Mouse (Mus musculus): ENCODE measurements around the gene Grk6. TPM values are rescaled to one million over a fixed set of nuclear protein-coding genes. Genes with fewer than 3 reads are reported as not detected.

Gene Grk6
- polyA plus RNA-seq, 1 experiment from 2014 or later = 39.0 TPM

DNA sequence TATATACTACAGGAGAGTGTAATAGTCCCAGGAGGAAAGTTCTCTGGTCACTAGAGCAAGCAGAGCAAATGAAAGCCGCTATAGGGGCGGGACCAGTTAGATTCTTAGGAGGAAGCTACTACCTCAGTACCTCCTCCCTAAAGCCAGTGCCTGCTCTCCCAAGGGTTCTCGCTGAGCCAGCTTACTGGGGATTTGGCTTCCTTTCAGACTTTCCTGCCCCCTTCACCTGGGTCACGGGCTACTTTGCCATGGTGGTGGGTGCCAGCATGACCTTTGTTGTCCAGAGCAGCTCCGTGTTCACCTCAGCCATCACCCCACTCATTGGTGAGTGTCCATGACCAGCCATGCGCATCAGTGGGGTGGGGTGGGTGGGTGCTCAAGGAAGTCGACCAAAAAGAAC, 33.0 kb upstream of the Grk6 start:
- 73% methylated on average over 7 of the region's 7 CpGs for WGBS
- H3K27me3 ChIP-seq = peaks cover 15% of the 10 kb centered on the region; the same call in 1 of the 2 replicates

DNA sequence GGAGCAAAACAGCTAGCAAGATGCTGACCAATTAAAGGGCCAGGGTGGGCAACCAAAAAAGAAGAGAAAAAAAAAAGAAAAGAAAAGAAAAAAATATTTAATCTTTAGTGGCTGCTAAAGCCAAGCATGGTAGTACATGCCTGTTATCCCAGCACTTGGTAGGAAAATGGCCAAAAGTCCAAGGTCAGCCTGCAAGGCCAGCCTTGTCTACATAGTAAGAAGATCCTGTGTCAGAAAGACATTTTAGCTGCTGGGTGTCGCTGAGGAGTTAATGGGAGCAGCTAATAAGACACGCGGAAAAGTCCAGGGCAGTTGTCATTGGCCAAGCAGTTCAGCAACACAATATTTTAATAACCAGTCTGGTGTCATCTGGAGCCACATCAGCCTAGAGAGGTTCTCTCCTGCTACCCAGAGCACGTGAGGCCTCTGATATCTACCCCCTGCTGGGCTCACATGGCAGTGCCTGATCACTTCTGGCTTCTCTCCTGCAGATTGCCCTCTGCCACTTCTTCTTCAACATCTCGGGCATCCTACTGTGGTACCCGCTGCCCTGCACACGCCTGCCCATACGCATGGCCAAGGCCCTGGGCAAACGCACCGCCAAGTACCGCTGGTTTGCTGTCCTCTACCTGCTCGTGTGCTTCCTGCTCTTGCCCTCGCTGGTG, 32.1 kb upstream of the Grk6 start:
- ATAC-seq (ENCODE audit: insufficient number of reproducible peaks, low FRiP score, low TSS enrichment, low read depth) = no peak
- H3K4me3 ChIP-seq = no peak overlapping the region
- H3K36me3 ChIP-seq = no peaks in the 10 kb centered on the region
- H3K27ac ChIP-seq = no peak overlapping the region
- no peak overlapping the region for H3K9ac ChIP-seq
- no peak overlapping the region for H3K4me2 ChIP-seq
- peaks cover 15% of the 10 kb centered on the region; the same call in 1 of the 2 replicates for H3K27me3 ChIP-seq
- H3K9me3 ChIP-seq = no peaks in the 10 kb centered on the region
- peaks cover 10% of the 10 kb centered on the region for H3K4me1 ChIP-seq
- WGBS = 84% methylated on average over 13 of the region's 13 CpGs

More for the DNA sequence above, 33.0 kb upstream of the Grk6 start:
- no peak overlapping the region for H3K27ac ChIP-seq
- no peak overlapping the region for H3K4me2 ChIP-seq
- H3K36me3 ChIP-seq = no peaks in the 10 kb centered on the region
- H3K4me1 ChIP-seq = peaks cover 9% of the 10 kb centered on the region
- ATAC-seq (ENCODE audit: insufficient number of reproducible peaks, low FRiP score, low TSS enrichment, low read depth) = no peak
- H3K9me3 ChIP-seq = no peaks in the 10 kb centered on the region
- H3K9ac ChIP-seq = no peak overlapping the region
- no peak overlapping the region for H3K4me3 ChIP-seq

DNA sequence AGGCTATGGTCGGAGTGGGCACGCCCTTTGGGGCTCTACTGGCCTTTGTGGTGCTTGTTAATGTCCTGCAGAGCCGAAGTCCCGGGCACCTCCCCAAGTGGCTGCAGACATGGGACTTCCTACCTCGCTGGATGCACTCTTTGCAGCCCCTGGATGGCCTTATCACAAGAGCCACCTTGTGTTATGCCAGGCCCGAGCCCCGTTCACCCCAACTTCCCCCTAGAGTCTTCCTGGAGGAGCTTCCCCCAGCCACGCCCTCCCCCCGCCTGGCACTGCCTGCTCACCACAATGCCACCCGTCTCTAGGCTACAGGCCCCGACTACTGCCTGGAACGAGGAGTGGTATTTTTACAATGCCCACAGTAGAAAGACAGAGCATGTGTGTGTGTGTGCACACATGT, 31.5 kb upstream of the Grk6 start:
- Histone ChIP-seq H3K4me2 (no peak overlapping the region), H3K9ac (no peak overlapping the region), H3K9me3 (no peaks in the 10 kb centered on the region), H3K27me3 (peaks cover 17% of the 10 kb centered on the region; the same call in 1 of the 2 replicates), H3K27ac (no peak overlapping the region), H3K4me3 (no peak overlapping the region), H3K4me1 (peaks cover 13% of the 10 kb centered on the region), H3K36me3 (no peaks in the 10 kb centered on the region)
- whole genome bisulfite sequencing = 81% methylated on average over 12 of the region's 12 CpGs
- ATAC-seq (ENCODE audit: insufficient number of reproducible peaks, low FRiP score, low TSS enrichment, low read depth) = no peak

DNA sequence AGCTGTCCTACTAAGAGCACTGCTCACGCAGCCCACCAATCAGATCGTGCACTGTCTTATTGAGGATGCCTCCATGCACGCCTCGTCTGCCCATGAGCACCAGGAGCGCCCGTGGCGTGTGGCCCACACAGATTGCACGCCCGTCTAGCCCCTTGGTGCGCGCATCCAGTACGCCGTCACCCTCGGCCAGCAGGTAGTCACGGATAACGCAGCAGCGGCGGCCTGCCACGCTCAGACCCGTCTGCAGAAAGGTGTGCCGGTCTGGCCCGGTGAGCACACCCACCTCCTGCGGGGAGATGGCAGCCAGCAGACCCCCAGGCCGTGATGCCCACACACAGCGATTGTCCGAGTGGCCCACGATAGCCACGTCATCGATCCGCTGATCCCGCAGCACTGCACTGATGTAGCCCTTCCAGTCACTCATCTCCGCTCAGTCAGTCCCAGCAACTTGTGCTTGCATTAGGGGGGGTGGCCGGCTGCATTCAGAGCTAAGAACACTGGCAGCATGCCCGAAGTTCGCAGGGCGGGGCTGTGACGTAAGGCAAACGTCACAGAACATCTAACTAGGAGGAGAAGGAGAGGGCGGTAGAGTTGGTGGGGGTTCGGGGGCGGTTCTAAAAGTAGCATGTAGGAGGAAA, 30.0 kb upstream of the Grk6 start, which contains the start of gene Pfn3:
Gene Pfn3, minus strand, starts transcription at position 490 of the 638 bp plus-strand sequence.
- peaks cover 15% of the 10 kb centered on the region for H3K4me1 ChIP-seq
- peaks cover 32% of the 10 kb centered on the region for H3K27me3 ChIP-seq
- H3K4me2 ChIP-seq = peak within 1 kb of the TSS; percentile 60
- H3K9me3 ChIP-seq = no peaks in the 10 kb centered on the region
- no peak for ATAC-seq (ENCODE audit: insufficient number of reproducible peaks, low FRiP score, low TSS enrichment, low read depth)
- 11% methylated on average over 41 of the region's 41 CpGs for WGBS
- H3K4me3 ChIP-seq = peak within 1 kb of the TSS; percentile 37
- H3K27ac ChIP-seq = no peak within 1 kb of the TSS
- H3K36me3 ChIP-seq = no peaks in the 10 kb centered on the region
- 0 out of 2 replicates have a peak within 1 kb of the TSS, but pooled peaks have one; percentile 10 for H3K9ac ChIP-seq

DNA sequence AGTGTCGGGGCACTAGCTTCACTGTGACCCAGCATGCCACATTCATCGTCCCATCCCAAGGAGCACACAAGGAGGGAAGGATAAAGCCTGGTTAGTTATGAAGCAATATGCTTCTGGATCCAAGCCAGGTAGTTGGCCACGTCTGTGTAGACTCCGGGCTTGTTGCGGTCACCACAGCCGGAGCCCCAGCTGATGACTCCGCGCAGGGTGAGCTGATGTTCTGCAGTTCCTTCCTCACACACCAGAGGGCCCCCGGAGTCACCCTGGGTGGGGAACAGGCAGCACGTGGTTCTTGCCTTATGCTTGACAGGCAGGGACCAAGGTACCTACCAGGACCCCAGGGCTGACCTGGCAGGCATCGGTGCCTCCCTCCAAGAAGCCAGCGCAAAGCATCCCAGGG, 26.9 kb upstream of the Grk6 start:
- 9% methylated on average over 12 of the region's 12 CpGs for WGBS
- no peak overlapping the region for H3K4me3 ChIP-seq
- peaks cover 33% of the 10 kb centered on the region for H3K4me1 ChIP-seq
- H3K27ac ChIP-seq = no peak overlapping the region
- H3K27me3 ChIP-seq = peaks cover 59% of the 10 kb centered on the region
- H3K36me3 ChIP-seq = no peaks in the 10 kb centered on the region
- H3K9ac ChIP-seq = no peak overlapping the region
- 0 out of 2 replicates have a peak overlapping the region, but pooled peaks have one; percentile 21 for H3K4me2 ChIP-seq
- H3K9me3 ChIP-seq = no peaks in the 10 kb centered on the region
- ATAC-seq (ENCODE audit: insufficient number of reproducible peaks, low FRiP score, low TSS enrichment, low read depth) = no peak

DNA sequence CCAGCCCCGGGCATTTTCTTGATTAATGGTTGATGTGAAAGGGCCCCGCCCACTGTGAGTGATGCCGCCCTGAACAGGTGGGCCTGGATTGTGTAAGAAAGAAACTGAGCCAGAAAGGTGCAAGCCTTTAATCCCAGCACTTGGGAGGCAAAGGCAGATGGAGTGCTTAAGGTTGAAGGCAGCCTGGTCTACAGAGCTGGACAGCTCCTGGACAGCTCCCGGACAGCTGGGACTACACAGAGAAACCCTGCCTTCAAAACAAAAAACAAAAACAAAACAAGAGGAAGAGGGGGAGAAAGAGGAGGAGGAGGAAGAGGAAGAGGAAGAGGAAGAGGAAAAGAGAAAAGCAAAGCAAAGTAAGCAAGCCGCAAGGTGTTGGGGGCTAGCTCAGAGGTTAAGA, 25.7 kb upstream of the Grk6 start:
- H3K9me3 ChIP-seq = no peaks in the 10 kb centered on the region
- H3K9ac ChIP-seq = no peak overlapping the region
- no peaks in the 10 kb centered on the region for H3K36me3 ChIP-seq
- no peak overlapping the region for H3K27ac ChIP-seq
- peaks cover 52% of the 10 kb centered on the region for H3K27me3 ChIP-seq
- H3K4me1 ChIP-seq = peaks cover 33% of the 10 kb centered on the region
- no peak overlapping the region for H3K4me2 ChIP-seq
- H3K4me3 ChIP-seq = no peak overlapping the region
- WGBS = 71% methylated on average over 5 of the region's 5 CpGs
- no peak for ATAC-seq (ENCODE audit: insufficient number of reproducible peaks, low FRiP score, low TSS enrichment, low read depth)

DNA sequence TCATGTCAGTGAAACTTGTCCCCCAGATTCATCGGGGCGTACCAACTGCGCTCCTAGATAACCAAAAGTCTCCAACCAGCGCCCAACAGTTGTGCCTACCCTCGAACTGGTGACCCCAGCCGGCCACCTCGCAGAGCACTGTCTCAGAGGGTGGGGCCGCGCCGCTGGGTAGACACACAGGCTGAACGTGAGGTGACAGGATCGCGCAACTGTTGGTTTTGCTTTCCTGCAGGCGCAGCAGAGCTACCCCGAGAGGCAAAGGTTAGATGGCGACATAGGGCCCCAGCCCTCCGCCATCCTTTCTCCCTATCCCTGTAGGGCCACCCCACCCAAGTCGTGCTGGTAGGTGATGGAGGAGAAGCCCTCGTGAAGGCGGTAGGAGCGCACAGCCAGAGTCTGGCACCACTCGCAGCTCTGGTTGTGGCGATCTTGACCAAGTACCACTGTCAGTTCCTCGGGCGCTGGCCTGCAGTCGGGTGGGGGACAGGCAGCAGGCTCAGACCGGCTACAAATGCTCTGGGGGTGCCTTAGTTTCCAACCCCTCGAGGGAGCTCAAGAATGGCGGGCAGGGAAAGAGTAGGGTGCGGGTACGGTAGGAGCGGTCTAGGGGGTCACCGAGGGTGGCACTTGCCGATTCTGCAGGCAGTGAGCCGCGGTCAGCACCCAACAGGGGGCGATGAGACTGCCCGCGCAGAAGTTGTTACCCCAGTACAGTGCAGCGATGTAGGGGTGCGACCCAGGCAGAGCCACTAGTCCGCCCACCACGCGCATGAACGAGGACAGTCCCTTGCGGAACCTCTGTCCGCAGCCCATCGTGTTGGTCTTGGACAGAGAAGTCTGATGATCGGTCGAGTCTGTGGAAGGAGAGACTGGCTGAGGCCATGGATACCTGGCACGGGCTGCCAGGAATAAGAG, 24.6 kb upstream of the Grk6 start:
- H3K9me3 ChIP-seq = no peaks in the 10 kb centered on the region
- H3K9ac ChIP-seq = no peak overlapping the region
- peak overlapping the region; percentile 29 for H3K4me3 ChIP-seq
- no peak overlapping the region for H3K27ac ChIP-seq
- H3K4me2 ChIP-seq = peak overlapping the region; percentile 43
- ATAC-seq (ENCODE audit: insufficient number of reproducible peaks, low FRiP score, low TSS enrichment, low read depth) = no peak
- H3K4me1 ChIP-seq = peaks cover 25% of the 10 kb centered on the region
- peaks cover 46% of the 10 kb centered on the region for H3K27me3 ChIP-seq
- 29% methylated on average over 51 of the region's 51 CpGs for WGBS
- H3K36me3 ChIP-seq = no peaks in the 10 kb centered on the region

DNA sequence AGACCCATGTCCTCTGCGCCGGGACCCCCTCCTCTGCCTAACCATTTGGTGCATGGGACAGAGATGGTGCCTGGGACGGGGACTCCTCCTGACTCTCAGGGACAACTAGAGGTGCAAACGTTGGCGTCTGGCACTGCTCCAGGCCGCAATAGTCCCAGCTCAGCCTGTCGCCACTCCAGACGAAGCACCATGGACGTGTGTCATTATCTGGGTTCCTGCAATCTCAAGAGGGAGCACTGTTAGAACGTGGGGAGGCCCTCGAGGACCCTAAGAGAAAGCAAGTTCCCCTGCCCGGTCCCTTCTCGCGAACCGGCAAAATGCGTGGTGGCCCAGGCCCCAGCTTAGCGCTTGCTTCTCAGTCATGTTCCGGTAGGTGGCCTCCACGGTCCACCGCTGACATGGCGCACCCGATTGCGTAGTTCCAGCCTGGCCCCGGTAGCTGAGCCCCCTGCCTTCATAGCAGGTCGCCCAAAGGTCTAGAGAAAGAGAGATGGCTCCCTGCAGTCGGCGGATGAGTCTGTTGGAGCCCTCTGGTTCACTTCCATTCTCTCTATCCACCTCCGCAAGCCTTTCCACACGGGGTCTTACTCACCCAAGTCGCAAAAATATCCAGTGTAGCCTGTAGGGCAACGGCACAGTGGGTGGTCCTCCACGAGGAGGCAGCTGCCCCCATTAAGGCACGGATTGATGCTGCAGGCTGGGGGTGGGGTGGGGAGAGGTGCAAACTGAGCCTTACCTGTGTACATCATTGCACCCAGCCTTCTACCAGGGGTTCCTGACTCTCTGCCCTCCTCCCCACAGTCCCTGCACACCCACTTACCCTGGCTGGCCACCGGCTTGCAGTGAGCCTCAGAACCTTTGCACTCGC, 23.7 kb upstream of the Grk6 start:
- Histone ChIP-seq H3K9ac (no peak overlapping the region), H3K4me2 (peak overlapping the region; percentile 43), H3K9me3 (no peaks in the 10 kb centered on the region), H3K36me3 (no peaks in the 10 kb centered on the region), H3K27me3 (peaks cover 46% of the 10 kb centered on the region), H3K4me1 (peaks cover 24% of the 10 kb centered on the region), H3K4me3 (peak overlapping the region; percentile 29), H3K27ac (no peak overlapping the region)
- no peak for ATAC-seq (ENCODE audit: insufficient number of reproducible peaks, low FRiP score, low TSS enrichment, low read depth)
- WGBS = 7% methylated on average over 35 of the region's 35 CpGs

DNA sequence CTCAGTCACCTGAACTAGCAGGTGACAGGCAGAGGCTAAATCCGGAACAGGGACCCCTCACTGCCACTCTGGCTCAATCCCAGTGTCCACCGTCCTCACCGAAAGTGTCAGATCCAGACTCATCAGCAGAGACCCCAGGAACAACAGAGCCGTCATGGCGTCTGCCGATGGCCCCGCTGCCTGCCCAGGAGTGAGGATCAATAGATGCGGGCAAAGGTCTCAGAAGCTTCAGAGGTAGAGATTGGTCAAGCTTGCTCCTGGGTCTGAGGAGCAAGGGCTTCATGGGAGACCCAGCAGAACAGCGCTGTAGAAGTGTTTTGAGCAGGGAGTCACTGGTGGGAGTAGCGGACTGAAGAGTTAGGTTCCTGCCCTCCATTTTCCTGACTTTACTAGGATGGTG, 18.3 kb upstream of the Grk6 start, which contains the start of gene F12:
Gene F12, minus strand, starts transcription at position 181 of the 400 bp plus-strand sequence.
- Histone ChIP-seq H3K36me3 (no peaks in the 10 kb centered on the region), H3K9ac (no peak within 1 kb of the TSS), H3K9me3 (no peaks in the 10 kb centered on the region), H3K4me3 (no peak within 1 kb of the TSS), H3K4me1 (peaks cover under 1% of the 10 kb centered on the region; the same call in 1 of the 2 replicates), H3K4me2 (no peak within 1 kb of the TSS), H3K27ac (no peak within 1 kb of the TSS), H3K27me3 (peaks cover 11% of the 10 kb centered on the region)
- no peak for ATAC-seq (ENCODE audit: insufficient number of reproducible peaks, low FRiP score, low TSS enrichment, low read depth)
- 89% methylated on average over 10 of the region's 10 CpGs for WGBS

DNA sequence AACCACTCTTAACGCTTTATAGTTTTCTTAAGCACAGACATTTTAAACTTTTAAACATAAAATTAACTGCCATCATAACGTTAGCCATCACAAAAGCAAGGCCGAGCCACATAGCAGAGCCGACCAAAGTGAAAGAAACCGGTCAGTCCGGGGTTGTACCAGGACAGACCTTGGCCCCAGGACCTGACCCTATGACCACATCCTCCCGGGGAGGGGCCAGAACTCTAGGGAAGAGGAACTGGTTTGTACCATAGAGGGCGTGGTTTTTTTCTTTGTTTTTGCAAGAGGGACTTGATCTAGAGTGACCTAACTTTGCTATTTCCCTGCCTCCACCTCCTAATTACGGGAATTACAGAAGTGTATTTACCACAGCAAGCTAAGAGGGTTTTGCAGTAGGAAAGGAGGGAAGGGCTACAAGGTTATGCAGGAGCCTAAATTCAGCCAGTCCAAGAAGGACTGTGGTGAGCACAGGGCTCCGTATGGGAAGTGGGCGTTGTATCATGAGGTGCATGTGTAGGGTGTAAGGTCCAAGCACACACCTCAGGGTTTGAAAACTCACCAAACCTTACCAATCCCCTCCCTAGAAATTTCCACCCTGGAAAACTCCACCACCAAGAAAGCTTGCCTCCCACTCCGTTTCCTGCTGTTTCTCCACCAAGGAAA, 15.5 kb upstream of the Grk6 start:
- Histone ChIP-seq H3K9ac (no peak overlapping the region), H3K36me3 (no peaks in the 10 kb centered on the region), H3K4me2 (no peak overlapping the region), H3K27me3 (no peaks in the 10 kb centered on the region), H3K4me1 (no peaks in the 10 kb centered on the region), H3K4me3 (no peak overlapping the region), H3K9me3 (no peaks in the 10 kb centered on the region), H3K27ac (no peak overlapping the region)
- no peak for ATAC-seq (ENCODE audit: insufficient number of reproducible peaks, low FRiP score, low TSS enrichment, low read depth)
- 57% methylated on average over 12 of the region's 12 CpGs for WGBS

DNA sequence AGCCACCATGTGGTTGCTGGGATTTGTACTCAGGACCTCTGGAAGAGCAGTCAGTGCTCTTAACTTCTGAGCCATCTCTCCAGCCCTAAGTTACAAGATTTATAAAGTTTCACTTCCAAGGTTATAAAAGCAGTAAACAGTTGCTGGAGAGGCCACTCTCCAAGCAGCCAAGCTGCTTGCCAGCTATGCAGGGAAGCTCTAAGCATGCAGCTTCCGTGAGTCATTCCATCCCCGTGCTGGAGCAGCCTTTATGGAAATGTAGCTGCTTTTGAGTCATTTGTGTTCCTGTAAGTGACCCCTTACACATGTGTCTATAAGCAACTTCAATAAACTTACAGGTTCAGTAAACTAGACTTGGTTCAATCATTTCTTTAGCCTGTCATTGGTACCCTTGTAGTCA, 14.3 kb upstream of the Grk6 start:
- no peak overlapping the region for H3K4me3 ChIP-seq
- WGBS = 64% methylated on average over 2 of the region's 2 CpGs
- no peak overlapping the region for H3K27ac ChIP-seq
- no peaks in the 10 kb centered on the region for H3K4me1 ChIP-seq
- H3K36me3 ChIP-seq = no peaks in the 10 kb centered on the region
- ATAC-seq (ENCODE audit: insufficient number of reproducible peaks, low FRiP score, low TSS enrichment, low read depth) = no peak
- H3K4me2 ChIP-seq = no peak overlapping the region
- H3K9me3 ChIP-seq = no peaks in the 10 kb centered on the region
- H3K27me3 ChIP-seq = no peaks in the 10 kb centered on the region
- no peak overlapping the region for H3K9ac ChIP-seq

All from limb, embryonic 15.5 days (tissue).